Mouse (Mus musculus) kidney, adult 8-10 months (tissue): ENCODE results near the gene She.

Experiments
- DNase-seq, 2 experiments: peaks; one replicate each; pipeline ENCODE4 v3.0.0; 2022

The She gene

GRCm38 (mm10) chr3:89818605-89819004, 12.6 kb upstream of the She start:
- DNase-seq = no peak

- DNase-seq = no peak
These were observed 11.3 kb upstream of the She start for GRCm38 (mm10) chr3:89819897-89820296.

- DNase-seq = no peak
These were observed 10.7 kb upstream of the She start for GRCm38 (mm10) chr3:89820311-89821095.

- no peak for DNase-seq
These were observed 10.1 kb upstream of the She start for GRCm38 (mm10) chr3:89821096-89821513.

GRCm38 (mm10) chr3:89821548-89822480, 9.4 kb upstream of the She start:
- no peak for DNase-seq

GRCm38 (mm10) chr3:89823594-89823993, 7.6 kb upstream of the She start:
- DNase-seq = no peak

- no peak for DNase-seq
These were observed 4.9 kb upstream of the She start for GRCm38 (mm10) chr3:89826295-89826694.

GRCm38 (mm10) chr3:89835362-89835761, 4.2 kb downstream of the She start:
- peak; percentile 54 to 68 for DNase-seq

- DNase-seq = peak in 1 of 2 experiments; percentile 53
These were observed 11.1 kb downstream of the She start for GRCm38 (mm10) chr3:89842258-89842657.

GRCm38 (mm10) chr3:89843148-89843547, 12.0 kb downstream of the She start:
- peak; percentile 52 to 60 for DNase-seq

GRCm38 (mm10) chr3:89845814-89846213, 14.6 kb downstream of the She start:
- DNase-seq = no peak

GRCm38 (mm10) chr3:89847126-89847525, 16.0 kb downstream of the She start:
- DNase-seq = no peak

- DNase-seq = peak; percentile 65 to 73
These were observed 16.4 kb downstream of the She start for GRCm38 (mm10) chr3:89847596-89847995.

- no peak for DNase-seq
These were observed 16.9 kb downstream of the She start for GRCm38 (mm10) chr3:89848083-89848482.

- DNase-seq = peak; percentile 60 to 78
These were observed 22.6 kb downstream of the She start for GRCm38 (mm10) chr3:89853752-89854151.

GRCm38 (mm10) chr3:89857353-89857752, 26.2 kb downstream of the She start:
- DNase-seq = no peak

GRCm38 (mm10) chr3:89858123-89858522, 27.0 kb downstream of the She start:
- no peak for DNase-seq

GRCm38 (mm10) chr3:89858888-89859287, 27.7 kb downstream of the She start:
- no peak for DNase-seq

- DNase-seq = no peak
These were observed 28.8 kb downstream of the She start for GRCm38 (mm10) chr3:89859936-89860335.

- no peak for DNase-seq
These were observed 29.2 kb downstream of the She start for GRCm38 (mm10) chr3:89860343-89860742.

GRCm38 (mm10) chr3:89861070-89861469, 29.9 kb downstream of the She start:
- DNase-seq = peak; percentile 31 to 58

- DNase-seq = no peak
These were observed 31.1 kb downstream of the She start for GRCm38 (mm10) chr3:89862182-89862761.

GRCm38 (mm10) chr3:89863276-89863675, 32.1 kb downstream of the She start:
- DNase-seq = peak in 1 of 2 experiments; percentile 39
